Mouse (Mus musculus) liver, postnatal 0 days (tissue): ENCODE measurements around the gene Tnni2. TPM values are rescaled to one million over a fixed set of nuclear protein-coding genes. Genes with fewer than 3 reads are reported as not detected.

Source experiments
- ATAC-seq: fragments of 200-750 bp; cut with Nextera tagmentation; 2 replicates; pipeline ENCODE4 v1.8.0; 2017; ENCODE audit warnings: mild to moderate bottlenecking, moderate library complexity
- DNase-seq: peaks from one replicate; pipeline ENCODE4 v3.0.0-alpha.2; 2016
- H3K27ac ChIP-seq: fragments of 300-500 bp; sonication (generic); 2 replicates; pipeline ENCODE4 v1.5.1; 2014; ENCODE audit warnings: antibody characterized with exemption, moderate library complexity, mild to moderate bottlenecking, low read depth
- H3K27me3 ChIP-seq: fragments of 300-500 bp; sonication (generic); 2 replicates; pipeline ENCODE4 v1.6.1; 2014; ENCODE audit warnings: low read length, control low read depth, mixed read lengths; ENCODE audit not compliant: insufficient read depth
- H3K36me3 ChIP-seq: fragments of 300-500 bp; sonication (generic); replicated peaks from 2 replicates; pipeline ENCODE4 v1.6.1; 2014; ENCODE audit warnings: mild to moderate bottlenecking, control low read depth, low read length, moderate library complexity, mixed read lengths; ENCODE audit not compliant: insufficient read depth
- H3K4me1 ChIP-seq: fragments of 300-500 bp; sonication (generic); 2 replicates; pipeline ENCODE4 v1.6.1; 2014; ENCODE audit warnings: antibody characterized with exemption, mild to moderate bottlenecking, control low read depth; ENCODE audit not compliant: insufficient read depth
- H3K4me2 ChIP-seq: fragments of 300-500 bp; sonication (generic); 2 replicates; pipeline ENCODE4 v1.6.1; 2014; ENCODE audit warnings: low read depth, mild to moderate bottlenecking, low read length, moderate library complexity, mixed read lengths
- H3K4me3 ChIP-seq: fragments of 300-500 bp; sonication (generic); 2 replicates; pipeline ENCODE4 v1.5.1; 2014; ENCODE audit warnings: low read depth, low read length
- H3K9ac ChIP-seq: fragments of 300-500 bp; sonication (generic); replicated peaks from 2 replicates; pipeline ENCODE4 v1.6.1; 2014; ENCODE audit warnings: mild to moderate bottlenecking, moderate library complexity
- H3K9me3 ChIP-seq: fragments of 300-500 bp; sonication (generic); 2 replicates; pipeline ENCODE4 v1.6.1; 2016; ENCODE audit warnings: mild to moderate bottlenecking, control low read depth, low read length, mixed read lengths
- CTCF ChIP-seq: sonication (generic); IDR thresholded peaks from 2 replicates; pipeline ENCODE4 v1.5.1; 2016; ENCODE audit warnings: antibody characterized with exemption, low read depth
- EP300 ChIP-seq: IDR thresholded peaks from 2 replicates; pipeline ENCODE4 v1.6.1; 2016; ENCODE audit warnings: antibody characterized with exemption, low read depth, mild to moderate bottlenecking
- WGBS: fragments of 180-500 bp; shearing (Covaris S2); extraction: QIAGEN DNeasy Blood & Tissue Kit; methylation state at CpG from one replicate; pipeline ENCODE4 v1.1.7; 2014; ENCODE audit not compliant: insufficient replicate concordance; 5-methylcytosine and 5-hydroxymethylcytosine counted together
- polyA plus RNA-seq: library from polyadenylated mRNA; unstranded; fragments of >200 nt; fragmentation: Nextera tagmentation; extraction: Ambion mirVana; gene quantifications from 2 replicates; pipeline ENCODE4 v1.2.1, GENCODE M21; 2015

Gene Tnni2
- polyA plus RNA-seq, 1 experiment from 2014 or later = 6.9 TPM

- no peak for DNase-seq
- Histone ChIP-seq H3K36me3 (no peaks in the 10 kb centered on the region), H3K27me3 (no peaks in the 10 kb centered on the region), H3K9ac (no peak overlapping the region), H3K27ac (no peak overlapping the region), H3K4me1 (peaks cover 12% of the 10 kb centered on the region), H3K4me2 (no peak overlapping the region), H3K9me3 (no peaks in the 10 kb centered on the region), H3K4me3 (no peak overlapping the region)
- 75% methylated on average over 13 of the region's 13 CpGs for WGBS
- TF ChIP-seq CTCF = no peak
- no peak for TF ChIP-seq EP300
- ATAC-seq = no peak
Measured at GRCm38 (mm10) chr7:142476795-142477452, 35.3 kb downstream of the Tnni2 start.

GRCm38 (mm10) chr7:142478001-142478400 lies 36.4 kb downstream of the Tnni2 start:
- Histone ChIP-seq H3K9me3 (no peaks in the 10 kb centered on the region), H3K4me1 (peaks cover 16% of the 10 kb centered on the region), H3K27me3 (no peaks in the 10 kb centered on the region), H3K36me3 (no peaks in the 10 kb centered on the region), H3K27ac (no peak overlapping the region), H3K4me3 (no peak overlapping the region), H3K9ac (no peak overlapping the region), H3K4me2 (no peak overlapping the region)
- no peak for TF ChIP-seq EP300
- no peak for TF ChIP-seq CTCF
- ATAC-seq (no peak), DNase-seq (no peak)
- 86% methylated on average over 6 of the region's 6 CpGs for WGBS

- no peaks in the 10 kb centered on the region for H3K36me3 ChIP-seq
- no peak overlapping the region for H3K4me2 ChIP-seq
- no peaks in the 10 kb centered on the region for H3K27me3 ChIP-seq
- no peak overlapping the region for H3K9ac ChIP-seq
- no peak for ATAC-seq
- no peak overlapping the region for H3K4me3 ChIP-seq
- no peaks in the 10 kb centered on the region for H3K9me3 ChIP-seq
- DNase-seq = no peak
- peaks cover 16% of the 10 kb centered on the region for H3K4me1 ChIP-seq
- no peak overlapping the region for H3K27ac ChIP-seq
- WGBS = 89% methylated on average over 2 of the region's 2 CpGs
- TF ChIP-seq EP300 (no peak), CTCF (no peak)
Measured at GRCm38 (mm10) chr7:142478574-142478973, 37.0 kb downstream of the Tnni2 start.

- Histone ChIP-seq H3K4me3 (no peak overlapping the region), H3K4me1 (peaks cover 16% of the 10 kb centered on the region), H3K9me3 (no peaks in the 10 kb centered on the region), H3K27me3 (no peaks in the 10 kb centered on the region), H3K36me3 (0 out of 2 replicates have a peak, but pooled peaks cover 2% of the 10 kb centered on the region), H3K4me2 (no peak overlapping the region), H3K27ac (no peak overlapping the region), H3K9ac (no peak overlapping the region)
- no peak for TF ChIP-seq CTCF
- TF ChIP-seq EP300 = no peak
- ATAC-seq (no peak), DNase-seq (no peak)
Measured at GRCm38 (mm10) chr7:142479307-142479706, 37.7 kb downstream of the Tnni2 start.

- 0 out of 2 replicates have a peak, but pooled peaks cover 3% of the 10 kb centered on the region for H3K36me3 ChIP-seq
- DNase-seq (no peak), ATAC-seq (no peak)
- peaks cover 16% of the 10 kb centered on the region for H3K4me1 ChIP-seq
- no peak overlapping the region for H3K9ac ChIP-seq
- no peak for TF ChIP-seq CTCF
- TF ChIP-seq EP300 = no peak
- no peaks in the 10 kb centered on the region for H3K9me3 ChIP-seq
- H3K27me3 ChIP-seq = no peaks in the 10 kb centered on the region
- H3K4me3 ChIP-seq = no peak overlapping the region
- 74% methylated on average over 3 of the region's 3 CpGs for WGBS
- H3K4me2 ChIP-seq = no peak overlapping the region
- H3K27ac ChIP-seq = no peak overlapping the region
Measured at GRCm38 (mm10) chr7:142479886-142480285, 38.3 kb downstream of the Tnni2 start.

- no peak for TF ChIP-seq EP300
- no peak for TF ChIP-seq CTCF
- DNase-seq = no peak
- H3K27ac ChIP-seq = no peak overlapping the region
- no peak overlapping the region for H3K4me3 ChIP-seq
- H3K9ac ChIP-seq = no peak overlapping the region
- H3K36me3 ChIP-seq = 0 out of 2 replicates have a peak, but pooled peaks cover 3% of the 10 kb centered on the region
- no peaks in the 10 kb centered on the region for H3K27me3 ChIP-seq
- ATAC-seq = no peak
- no peak overlapping the region for H3K4me2 ChIP-seq
- H3K4me1 ChIP-seq = peaks cover 16% of the 10 kb centered on the region
- no peaks in the 10 kb centered on the region for H3K9me3 ChIP-seq
- 70% methylated on average over 3 of the region's 3 CpGs for WGBS
Measured at GRCm38 (mm10) chr7:142480661-142481060, 39.1 kb downstream of the Tnni2 start.
